Mouse (Mus musculus) megakaryocyte-erythroid progenitor cell, adult 5-6 weeks (primary cell): ENCODE measurements around the gene Kansl1. TPM values are rescaled to one million over a fixed set of nuclear protein-coding genes. Genes with fewer than 3 reads are reported as not detected.
A peak's percentile ranks its signal among the peaks of the same experiment; 100 is the strongest.

Experiments
- ATAC-seq: replicated peaks from 2 replicates; pipeline ENCODE4 v1.8.0; 2016; ENCODE audit warnings: mild to moderate bottlenecking, inconsistent platforms; ENCODE audit not compliant: severe bottlenecking, poor library complexity, low FRiP score, low TSS enrichment
- total RNA-seq, 2 experiments: library from RNA; stranded (forward) in 1 of 2; stranded (reverse) in 1 of 2; fragments of 200-1000, 215-1000 nt in 1 of 2; fragments of >200 nt in 1 of 2; fragmentation: Nextera tagmentation in 1 of 2; gene quantifications; 2 replicates each; pipeline ENCODE4 v1.2.3; 2014 to 2017

Kansl1 gene
- total RNA-seq, 2 experiments from 2014 or later = 26.8 to 51.1 TPM

DNA sequence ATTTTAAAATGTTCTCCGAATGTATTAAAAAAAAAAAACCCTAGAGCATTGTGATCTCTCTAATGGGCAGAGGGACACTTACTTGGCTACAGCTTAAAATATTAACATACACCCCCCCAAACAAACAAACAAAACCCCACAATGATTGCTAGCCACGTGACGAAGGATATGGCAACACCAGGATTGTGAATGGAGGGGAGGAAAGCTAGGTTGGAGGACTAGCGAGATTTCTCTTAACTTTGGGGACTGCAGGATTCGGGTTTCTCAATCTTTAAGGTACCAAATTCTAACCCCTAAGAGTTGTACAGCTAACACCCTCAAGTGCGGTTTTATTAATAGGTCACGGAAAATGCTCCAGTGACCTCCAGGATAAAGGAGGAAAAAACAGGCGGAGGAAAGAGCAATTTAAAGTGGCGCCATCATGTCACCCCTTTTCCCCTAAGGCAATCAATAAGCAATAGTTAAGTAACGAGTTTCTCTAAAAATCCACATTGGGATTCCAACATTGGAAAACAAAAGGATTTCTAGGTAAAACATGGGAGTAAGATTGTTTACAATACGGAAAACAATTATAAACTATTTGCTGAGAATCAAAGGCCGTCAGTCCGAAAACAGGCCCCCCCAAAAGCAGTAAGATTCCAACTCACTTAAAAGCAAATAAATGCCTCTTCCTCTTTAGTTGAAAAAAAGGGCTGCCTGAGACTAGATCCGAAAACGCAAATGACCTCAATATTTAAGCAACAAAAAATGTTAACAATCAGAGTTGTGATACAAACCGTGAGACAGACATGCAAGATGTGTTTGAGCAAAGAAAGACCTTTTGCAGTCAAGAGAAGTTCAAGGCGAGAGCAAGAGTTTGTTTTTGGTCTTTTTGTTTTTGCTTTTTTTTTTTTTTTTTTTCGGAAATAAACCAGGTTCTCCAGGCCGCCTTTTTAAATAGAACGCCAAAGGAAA is 27.9 kb downstream of the Kansl1 start:
- ATAC-seq = no peak

DNA sequence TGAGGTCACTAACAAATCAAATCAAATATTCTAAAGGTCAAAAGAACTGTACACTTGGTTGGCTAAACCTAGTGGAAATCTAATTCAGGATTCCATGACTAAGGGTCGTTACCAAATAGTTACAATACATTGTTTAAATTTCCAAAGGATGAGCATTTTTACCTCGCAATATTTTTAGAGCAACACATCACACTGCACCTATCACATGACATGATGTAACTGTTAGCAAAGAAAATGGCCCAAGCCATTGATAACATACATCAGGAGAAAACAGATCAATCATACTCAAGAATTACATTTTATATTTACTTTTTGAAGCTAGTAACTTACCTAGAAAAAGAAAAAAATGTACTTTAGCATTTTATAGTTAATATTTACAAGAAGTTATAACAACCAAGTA is 29.0 kb downstream of the Kansl1 start:
- no peak for ATAC-seq

DNA sequence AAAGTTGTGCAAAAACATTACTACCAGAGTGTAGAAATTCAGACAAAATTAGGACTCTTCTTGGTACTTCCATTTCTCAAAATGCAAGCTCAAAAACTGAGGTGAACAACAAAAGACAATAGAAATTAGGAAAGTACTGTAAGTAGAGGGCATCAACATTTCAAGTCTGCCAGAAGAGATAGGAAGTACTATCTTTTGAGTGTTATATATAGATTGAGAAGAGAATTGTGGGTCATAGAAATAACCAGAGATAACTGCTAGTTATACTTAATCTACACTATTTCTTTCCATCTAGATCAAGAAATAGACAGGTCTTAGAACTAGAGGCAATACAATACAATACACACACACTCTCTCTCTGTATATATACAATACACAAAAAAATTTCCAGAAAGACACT is 30.2 kb downstream of the Kansl1 start:
- ATAC-seq = no peak

DNA sequence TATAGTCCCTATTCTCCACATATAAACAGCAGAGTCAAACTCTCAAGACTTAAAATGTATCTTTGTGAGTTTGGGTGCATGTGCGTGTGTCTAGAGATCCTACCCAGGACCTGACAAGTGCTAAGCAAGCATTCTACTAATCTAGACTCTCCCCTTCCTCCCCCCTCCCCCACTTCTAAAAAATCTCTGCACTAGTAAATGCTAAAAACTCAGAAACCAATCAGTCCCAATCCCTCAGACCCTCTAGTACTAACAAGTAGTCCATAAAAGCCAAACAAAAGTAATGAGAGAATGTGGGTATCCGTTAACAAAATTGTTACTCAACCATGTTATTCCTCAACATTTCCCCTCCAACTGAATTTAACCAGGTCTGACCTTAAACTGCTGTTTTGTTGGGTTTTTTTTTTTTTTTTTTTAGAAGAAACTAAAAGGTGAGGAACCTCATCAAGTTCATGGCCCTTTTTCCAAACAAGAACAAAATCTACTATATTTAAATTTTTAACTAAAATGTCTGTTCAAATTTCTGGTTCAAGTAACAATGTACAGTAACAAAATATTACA is 32.2 kb downstream of the Kansl1 start:
- ATAC-seq = no peak

DNA sequence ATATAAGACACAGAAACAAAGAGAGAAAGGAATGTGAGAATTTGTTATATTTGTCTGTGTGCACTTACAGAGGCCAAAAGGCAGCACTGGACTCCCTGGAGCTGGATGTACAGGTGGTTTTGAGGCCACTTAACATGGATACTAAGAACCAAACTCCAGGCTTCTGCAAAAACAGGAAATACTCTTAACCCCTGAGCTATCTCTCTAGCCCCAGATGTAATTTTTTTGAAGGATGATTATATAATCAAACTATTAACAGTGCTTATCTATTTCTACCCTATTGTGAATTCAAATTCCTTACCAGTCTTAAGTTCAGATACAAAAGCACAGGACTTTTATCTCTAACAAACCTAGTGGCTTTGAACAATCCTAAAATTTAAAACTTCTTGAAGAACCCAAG is 32.9 kb downstream of the Kansl1 start:
- ATAC-seq = peak; percentile 53

DNA sequence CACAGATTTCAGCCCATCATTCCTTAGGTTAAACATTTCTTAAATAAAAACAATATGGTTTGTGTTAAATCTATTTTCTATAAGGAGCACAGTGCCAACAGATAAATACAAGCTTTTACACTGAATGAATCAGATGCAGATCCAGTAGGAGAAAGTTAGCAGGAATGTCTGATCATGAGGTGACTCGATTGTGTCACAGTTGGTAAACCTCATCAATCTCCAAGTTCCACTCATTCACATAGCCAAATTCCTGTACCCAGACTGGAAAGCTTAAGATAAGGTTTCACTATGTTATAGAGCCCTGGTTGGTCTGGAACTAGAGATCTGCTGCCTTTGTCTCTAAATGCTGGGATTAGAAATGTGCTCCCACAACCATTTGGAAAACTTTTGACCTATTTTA is 33.5 kb downstream of the Kansl1 start:
- 0 out of 2 replicates have a peak, but pooled peaks have one; percentile 17 for ATAC-seq

DNA sequence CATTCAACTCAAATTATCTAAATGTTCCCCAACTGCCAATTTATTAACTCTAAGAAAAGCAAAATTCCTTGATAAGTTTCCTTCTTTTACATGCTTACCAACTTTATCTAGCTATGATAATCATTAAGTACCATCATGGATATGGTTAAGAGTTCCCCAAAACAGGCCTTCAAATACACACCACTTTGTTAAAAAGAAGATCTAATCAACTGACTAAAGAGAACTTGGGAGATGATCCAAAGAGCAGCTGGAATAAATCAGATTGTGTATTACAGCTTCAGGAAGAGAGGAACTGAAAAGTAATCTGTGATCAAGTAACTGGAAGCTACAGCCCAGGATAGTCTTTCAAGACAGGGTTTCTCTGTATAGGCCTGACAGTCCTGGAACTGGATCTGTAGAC is 36.4 kb downstream of the Kansl1 start:
- no peak for ATAC-seq

DNA sequence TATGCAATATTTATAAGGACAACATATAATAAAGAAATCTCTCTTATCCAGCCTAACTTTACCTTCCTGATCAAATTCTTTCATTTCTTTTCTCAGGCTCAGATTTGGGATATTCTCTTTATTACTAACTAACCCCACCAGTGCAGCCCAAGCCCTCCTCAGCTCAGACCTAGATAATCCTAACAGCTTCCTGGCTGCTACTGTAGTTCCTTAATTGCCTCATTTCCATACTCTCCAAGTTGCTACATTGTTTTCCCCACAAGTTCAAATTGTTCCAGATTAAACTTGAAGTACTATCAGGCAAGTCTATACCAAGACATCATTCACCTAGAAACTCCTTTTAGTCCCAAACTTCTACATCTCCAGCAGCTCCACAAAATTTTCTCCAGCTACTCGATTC is 36.9 kb downstream of the Kansl1 start:
- ATAC-seq = no peak

DNA sequence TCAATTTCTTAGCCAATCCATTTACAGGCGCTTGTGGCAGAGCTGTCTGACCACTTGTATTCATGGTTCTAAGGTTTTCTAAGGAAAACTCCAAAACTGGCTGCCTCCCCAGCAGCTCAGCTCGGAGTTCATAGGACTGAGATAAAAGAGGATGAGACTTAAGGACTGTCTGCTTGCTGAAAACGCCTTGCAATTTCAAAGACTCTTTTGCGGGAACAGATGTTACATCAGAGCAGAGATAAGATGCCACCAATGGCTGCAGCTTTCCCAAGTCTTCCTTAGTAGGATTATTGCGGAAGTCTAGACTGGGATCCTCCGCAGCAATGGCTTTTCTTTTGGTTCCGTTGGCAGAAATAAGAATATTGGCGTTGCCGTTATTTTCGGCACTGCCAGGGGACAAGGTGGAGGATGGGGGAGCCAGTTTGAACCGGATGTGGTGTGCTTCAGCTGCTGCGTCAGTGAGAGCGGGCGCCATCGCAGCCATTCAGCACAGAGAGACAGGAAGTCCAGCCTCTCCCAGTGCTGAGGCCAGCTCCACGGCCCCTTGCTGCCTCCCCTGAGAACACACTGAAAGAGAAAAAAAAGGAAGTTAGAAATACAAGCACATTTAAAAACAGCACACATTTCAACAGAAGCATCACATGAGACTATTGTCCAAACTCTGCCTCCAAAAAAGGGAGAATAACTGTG is 43.8 kb downstream of the Kansl1 start:
- peak; percentile 90 for ATAC-seq

DNA sequence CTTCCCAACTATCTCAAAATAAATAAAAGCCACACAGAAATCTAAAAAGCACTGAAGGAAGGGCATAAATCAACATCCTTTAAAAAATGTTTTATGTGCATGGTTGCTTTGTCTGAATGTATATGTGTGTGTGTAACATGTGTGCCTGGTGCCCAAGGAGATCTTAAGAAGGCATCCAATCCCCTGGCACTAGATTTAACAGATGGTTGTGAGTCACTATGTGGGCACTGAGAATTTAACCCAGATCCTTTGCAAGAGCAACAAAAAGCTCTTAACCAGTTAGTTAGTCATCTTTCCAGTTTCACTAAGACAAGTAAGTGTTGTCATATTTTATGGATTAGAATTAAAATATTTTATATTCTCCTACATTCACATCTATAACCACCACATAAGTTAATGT is 56.4 kb downstream of the Kansl1 start:
- ATAC-seq = no peak

DNA sequence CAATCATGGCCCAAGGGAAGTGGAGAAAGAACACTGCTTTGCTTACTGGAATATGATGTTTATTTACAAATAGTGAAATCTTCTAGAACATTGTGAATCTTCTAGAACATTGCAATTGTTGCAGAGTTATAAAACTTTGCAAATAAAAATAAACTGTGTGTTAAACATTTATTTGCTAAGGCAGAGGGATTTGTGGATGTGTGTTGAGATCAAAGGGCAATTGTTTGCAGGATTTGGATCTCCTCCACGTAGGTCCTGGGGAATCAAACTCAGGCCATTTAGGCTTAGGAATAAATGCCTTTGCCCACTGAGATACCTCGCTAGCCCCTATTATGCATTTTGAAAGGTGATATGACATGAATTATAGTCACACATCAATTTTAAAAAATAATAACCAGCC is 61.3 kb downstream of the Kansl1 start:
- no peak for ATAC-seq

DNA sequence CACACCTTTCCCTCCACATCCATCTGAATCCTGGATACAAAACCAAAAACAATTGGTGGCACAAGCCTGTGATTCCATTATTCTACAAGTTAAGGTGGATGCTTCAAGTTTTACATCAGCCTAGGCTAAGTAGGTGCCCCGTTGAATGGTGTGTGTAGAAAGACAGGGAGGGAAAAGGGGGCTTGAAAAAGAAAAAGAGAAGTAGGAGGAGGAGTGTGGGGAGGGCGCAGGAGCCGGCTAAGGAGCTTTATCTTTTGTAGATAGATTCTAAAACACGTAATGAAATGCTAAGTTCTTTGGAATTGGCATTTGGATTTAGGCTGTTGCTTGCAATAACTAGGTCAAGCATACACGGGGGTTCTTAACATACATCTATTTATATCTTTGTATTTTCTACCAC is 67.7 kb downstream of the Kansl1 start:
- no peak for ATAC-seq

DNA sequence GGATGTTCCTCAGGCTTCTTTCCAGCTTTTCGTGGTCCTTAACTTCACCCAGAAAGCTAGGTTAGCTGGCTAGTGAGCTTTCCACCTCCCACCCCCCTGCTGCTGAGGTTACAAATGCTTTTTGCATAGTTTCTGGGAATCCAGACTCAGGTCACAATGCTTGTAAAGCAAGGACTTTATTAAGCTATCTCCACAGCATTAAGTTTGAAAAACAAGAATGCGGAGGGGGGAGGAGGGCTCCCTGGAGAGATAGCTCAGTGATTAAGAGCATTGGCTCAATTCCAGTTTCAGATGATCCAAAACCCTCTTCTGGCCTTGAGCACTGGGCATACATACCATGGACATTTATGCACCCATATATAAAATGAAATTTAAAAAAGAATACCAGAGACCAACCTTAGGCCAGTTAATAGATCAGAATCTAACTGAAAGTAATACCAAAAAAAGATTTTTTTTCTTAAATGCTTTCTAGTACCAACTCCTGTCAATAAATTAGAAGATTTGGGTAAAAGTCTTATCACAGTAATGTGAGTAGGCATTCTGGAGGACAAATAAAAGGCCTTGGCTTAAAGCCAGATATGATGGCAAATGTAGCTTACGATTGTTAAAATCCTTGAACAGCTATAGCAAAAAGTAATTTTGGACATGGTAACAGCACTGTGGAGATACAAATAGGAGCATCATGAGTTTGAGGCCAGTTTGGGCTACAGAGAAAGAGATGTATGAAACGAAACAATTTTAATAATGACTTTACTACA is 69.0 kb downstream of the Kansl1 start:
- ATAC-seq = peak; percentile 51; the same call in 1 of the 2 replicates

DNA sequence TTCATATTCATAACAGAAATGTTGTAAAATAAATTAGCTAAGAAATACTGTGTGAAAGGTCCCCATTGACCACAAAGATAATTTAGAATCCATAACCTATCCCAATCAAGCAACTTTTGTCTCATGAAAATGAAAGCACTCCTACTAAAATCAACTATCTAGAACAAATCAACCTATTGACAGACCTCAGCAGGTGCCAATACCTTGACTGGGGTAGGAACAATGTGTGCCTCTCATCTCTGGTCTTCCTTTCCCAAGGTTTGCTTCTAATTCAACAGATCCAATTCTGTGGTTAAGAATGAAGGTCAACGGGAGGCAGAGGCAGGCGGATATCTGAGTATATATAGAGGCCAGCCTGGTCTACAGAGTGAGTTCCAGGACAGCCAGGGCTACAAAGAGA is 73.0 kb downstream of the Kansl1 start:
- ATAC-seq = no peak

DNA sequence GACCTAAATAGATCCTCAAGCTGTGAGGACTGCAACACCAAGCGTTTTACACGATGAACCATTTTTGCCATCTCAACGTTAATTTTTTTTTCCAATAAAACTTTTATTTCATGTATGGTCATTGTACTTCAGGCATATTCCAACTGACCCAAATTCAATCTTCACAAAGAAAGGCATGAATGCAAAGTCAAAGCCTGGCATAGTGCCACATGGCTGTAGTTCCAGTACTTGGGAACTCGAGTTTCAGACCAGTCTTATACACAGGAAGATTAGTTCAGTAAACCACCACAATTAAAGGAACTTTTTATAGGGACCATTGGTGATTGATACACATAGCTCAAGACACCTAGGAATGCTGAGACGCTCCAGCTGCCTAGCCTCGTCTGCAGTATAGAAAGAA is 75.5 kb downstream of the Kansl1 start:
- ATAC-seq = no peak

DNA sequence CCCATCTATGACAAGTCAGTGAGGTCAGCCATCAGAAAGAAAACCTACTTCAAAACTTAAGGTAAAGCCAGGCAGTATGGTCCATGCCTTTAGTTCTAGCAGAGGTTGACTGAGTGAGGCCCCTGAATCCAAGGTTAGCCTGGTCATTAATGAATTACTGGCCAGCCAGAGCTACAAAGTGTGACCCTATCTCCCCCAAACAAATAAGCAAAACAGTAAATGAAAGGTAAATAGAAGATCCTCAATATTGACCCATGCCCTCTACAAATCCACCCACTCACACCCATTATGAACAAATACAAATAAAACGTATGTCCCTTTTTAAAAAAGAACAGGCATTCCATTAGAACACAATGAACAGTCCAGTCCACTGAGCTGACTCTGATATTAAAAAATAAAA is 76.5 kb downstream of the Kansl1 start:
- no peak for ATAC-seq

DNA sequence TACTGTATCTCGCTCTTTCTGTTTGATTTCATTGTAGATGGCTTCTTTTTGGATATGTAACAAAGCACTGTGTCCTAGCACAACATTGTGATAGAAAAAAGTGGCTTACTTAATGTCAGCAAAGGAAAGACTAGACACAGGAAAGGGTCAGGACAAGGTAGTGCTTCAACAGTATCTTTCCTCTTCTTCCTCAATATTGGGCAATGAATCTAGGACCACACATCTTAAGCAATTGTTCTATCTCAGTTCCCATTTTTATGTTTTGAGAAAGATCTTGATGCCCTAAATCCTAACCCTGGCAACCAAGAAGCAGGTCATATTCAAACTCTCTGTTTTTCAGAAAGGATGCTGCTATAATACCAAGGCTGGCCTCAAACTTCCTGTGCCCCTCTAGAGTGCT is 81.4 kb downstream of the Kansl1 start:
- no peak for ATAC-seq

DNA sequence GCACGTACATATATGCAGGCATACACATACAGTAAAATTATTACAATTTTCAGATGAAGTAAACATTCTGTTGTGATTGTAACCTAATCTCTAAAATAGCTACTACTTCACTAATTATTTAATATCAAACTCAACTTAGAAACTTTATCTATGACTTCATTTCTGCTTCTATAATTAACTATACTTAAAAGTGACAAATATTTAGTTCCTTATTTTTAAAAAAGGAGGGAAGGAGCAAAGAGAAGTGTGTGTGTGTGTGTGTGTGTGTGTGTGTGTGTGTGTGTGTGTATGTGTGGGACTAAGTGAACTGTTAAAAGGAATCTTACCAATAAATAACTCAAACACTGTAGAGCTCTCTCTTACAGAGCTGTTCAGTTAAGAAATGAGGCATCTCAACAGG is 82.1 kb downstream of the Kansl1 start:
- no peak for ATAC-seq

DNA sequence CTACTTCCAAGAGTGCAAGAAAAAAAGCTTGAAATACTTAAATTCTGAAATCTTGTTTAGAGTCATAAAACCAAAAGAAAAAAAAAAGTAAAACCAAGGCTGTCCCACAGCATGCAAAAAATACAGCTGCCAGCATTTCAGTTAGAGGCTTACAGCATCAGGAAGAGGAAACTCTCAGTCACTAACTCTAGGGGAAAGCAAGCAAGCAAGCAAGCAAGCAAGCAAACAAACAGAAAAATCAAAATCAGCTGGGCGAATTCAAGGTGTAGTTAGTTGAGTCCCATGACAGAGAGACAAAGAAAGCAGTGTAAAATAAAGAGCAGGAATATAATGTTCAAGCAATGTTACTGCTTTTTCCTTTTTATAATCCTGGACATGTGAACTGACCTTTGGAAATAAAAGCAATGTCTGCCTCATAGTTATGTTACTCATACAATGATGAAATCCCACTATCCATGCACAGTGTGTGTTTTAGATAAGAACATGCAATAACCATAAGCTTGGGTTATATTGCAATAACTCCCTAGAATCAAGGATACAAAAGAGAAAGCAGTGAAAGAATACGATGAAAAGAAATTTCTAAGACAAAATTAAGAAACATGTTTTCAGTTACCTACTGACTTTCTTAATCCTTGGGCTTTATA is 85.4 kb downstream of the Kansl1 start:
- ATAC-seq = no peak
